Mouse (Mus musculus) C2C12 (cell line): ENCODE measurements around the gene Acd.

Source experiments
- CTCF ChIP-seq: IDR thresholded peaks from one replicate; pipeline ENCODE4 v1.5.1; 2011; ENCODE audit not compliant: control insufficient read depth, insufficient read depth, insufficient read length
- MYOG ChIP-seq: IDR thresholded peaks from one replicate; pipeline ENCODE4 v1.6.1; 2011; ENCODE audit not compliant: control insufficient read depth, insufficient read length; ENCODE audit errors: extremely low read depth
- USF1 ChIP-seq: IDR thresholded peaks from one replicate; pipeline ENCODE4 v1.6.1; 2011; ENCODE audit warnings: low read depth, mild to moderate bottlenecking, control low read depth, moderate library complexity

DNA sequence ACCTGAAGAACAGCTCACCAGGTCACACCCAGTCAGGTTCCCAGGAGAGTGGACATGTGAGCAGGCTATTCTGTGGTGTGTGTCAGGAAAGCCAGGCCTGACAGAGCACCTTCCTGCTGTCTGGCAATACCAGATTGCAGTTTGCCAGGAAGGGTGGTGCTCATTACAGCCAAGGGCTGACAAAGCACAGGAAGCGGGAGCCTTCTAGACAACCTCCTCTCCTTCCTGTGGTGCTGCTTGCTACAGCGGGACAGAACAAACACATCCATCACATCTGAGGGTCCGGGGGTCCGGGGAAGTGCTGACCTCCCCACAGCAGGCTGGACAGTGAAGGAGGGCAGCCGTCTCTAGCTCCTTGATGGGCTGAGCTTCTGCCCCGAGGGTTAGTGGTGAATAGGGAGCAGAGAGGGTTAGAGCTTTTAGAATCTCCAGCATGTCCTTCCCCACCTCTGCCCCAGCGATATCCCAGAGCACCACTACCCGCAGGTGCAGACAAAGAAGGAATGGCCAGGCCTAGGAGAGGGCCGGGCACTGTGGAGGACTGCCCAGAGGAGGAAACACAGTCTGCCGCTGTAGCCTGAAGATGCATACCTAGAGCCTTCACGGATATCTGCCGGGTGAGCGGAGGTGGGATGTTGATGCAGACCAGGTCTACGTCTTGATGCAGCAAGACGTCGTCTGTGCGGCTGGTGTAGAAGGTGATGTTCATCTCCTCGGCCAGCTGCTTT is 26.7 kb upstream of the Acd start:
- TF ChIP-seq USF1 (no peak), CTCF (no peak), MYOG (no peak)
